Mouse (Mus musculus) C2C12 (cell line): ENCODE results near the gene Gif.

Source experiments
- CTCF ChIP-seq: IDR thresholded peaks from one replicate; pipeline ENCODE4 v1.5.1; 2011; ENCODE audit not compliant: control insufficient read depth, insufficient read depth, insufficient read length
- MAX ChIP-seq: IDR thresholded peaks from one replicate; pipeline ENCODE4 v1.6.1; 2011; ENCODE audit warnings: mild to moderate bottlenecking, control low read depth
- MYOD1 ChIP-seq: IDR thresholded peaks from one replicate; pipeline ENCODE4 v1.6.1; 2011; ENCODE audit warnings: low read depth; ENCODE audit not compliant: control insufficient read depth, insufficient read length
- MYOG ChIP-seq: IDR thresholded peaks from one replicate; pipeline ENCODE4 v1.6.1; 2011; ENCODE audit not compliant: control insufficient read depth, insufficient read length; ENCODE audit errors: extremely low read depth
- USF1 ChIP-seq: IDR thresholded peaks from one replicate; pipeline ENCODE4 v1.6.1; 2011; ENCODE audit warnings: low read depth, mild to moderate bottlenecking, control low read depth, moderate library complexity

DNA sequence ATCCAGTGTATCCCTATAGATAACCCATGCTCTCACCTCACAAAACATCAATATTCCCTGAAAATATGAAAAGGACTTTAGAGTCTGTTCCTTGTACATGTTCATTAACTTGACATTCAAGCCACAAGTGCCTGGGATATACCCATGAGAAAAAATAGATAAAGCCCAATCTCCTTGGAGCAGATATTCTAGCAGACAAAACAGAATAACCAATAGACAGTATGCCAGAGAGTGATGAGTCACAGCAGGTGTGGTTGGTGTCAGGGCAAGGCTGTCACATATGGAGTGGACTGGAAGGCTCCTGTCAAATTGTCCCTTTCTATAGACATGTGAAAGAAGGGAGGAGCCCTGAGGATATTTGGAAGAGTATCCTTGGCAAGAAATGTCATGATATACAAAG lies 1.7 kb upstream of the Gif start:
- TF ChIP-seq MYOG = no peak
- no peak for TF ChIP-seq CTCF
- TF ChIP-seq USF1 = no peak
- no peak for TF ChIP-seq MAX
- no peak for TF ChIP-seq MYOD1
